In the genomic region with DNA sequence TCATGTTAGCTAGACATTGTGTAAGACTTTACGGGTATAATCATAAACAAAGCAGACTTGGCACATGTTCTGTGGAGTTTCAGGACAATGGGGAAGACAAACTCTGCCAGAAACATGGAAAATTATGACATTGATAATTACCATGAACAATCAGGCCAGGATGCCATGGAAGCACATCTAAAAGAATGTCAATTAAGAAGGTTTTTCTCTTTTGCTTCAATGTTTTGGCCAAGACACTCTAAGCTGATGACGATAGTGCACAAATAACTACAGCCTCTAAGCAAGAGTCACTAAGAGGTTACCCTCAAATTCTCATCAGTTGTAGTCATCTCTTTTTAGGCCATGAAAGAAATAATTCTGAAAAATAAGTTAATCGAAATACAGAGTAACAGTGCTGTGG, we compare ENCODE assay signal across 22 mouse cellular contexts.
"Had no signal": no experiment of that assay in that cellular context is flagged by ENCODE, and none has a peak within 500 bp of the region (broad histone marks: within the 10 kb centered on the region; RNA-seq: fewer than 3 reads in every experiment).

No protein-coding gene starts in this region.

- H3K4me3 ChIP-seq: liver, embryonic 15.5 days; lung, embryonic 15.5 days; megakaryocyte, embryonic 14.5 days; midbrain, embryonic 12.5 days; myocyte; neural tube, embryonic 13.5 days; neural tube, embryonic 15.5 days had no signal

- H3K9me3 ChIP-seq: liver, embryonic 15.5 days; lung, embryonic 15.5 days; megakaryocyte, embryonic 14.5 days; midbrain, embryonic 12.5 days; neural tube, embryonic 13.5 days; neural tube, embryonic 15.5 days had no signal

- DNase-seq: liver, postnatal 0 days; lung, adult 2 months; lung, postnatal 14 days; lung, postnatal 36 days; midbrain, embryonic 14.5 days; right cerebral cortex, adult 18-20 months; right cerebral cortex, postnatal 25 days; right cerebral cortex, postnatal 4 days; spleen, adult 18-20 months; thymus, adult 18-20 months; thymus, postnatal 14 days; thymus, postnatal 36 days had no signal

- H3K36me3 ChIP-seq: liver, embryonic 15.5 days; lung, embryonic 15.5 days; midbrain, embryonic 12.5 days; neural tube, embryonic 13.5 days; neural tube, embryonic 15.5 days had no signal

- H3K9ac ChIP-seq: liver, embryonic 15.5 days; liver, postnatal 0 days; lung, embryonic 15.5 days; midbrain, embryonic 12.5 days; neural tube, embryonic 13.5 days; neural tube, embryonic 15.5 days had no signal

- H3K4me2 ChIP-seq: liver, embryonic 15.5 days; lung, embryonic 15.5 days; midbrain, embryonic 12.5 days; neural tube, embryonic 13.5 days; neural tube, embryonic 15.5 days had no signal

- ATAC-seq: liver, postnatal 0 days; lung, postnatal 0 days; midbrain, embryonic 16.5 days had no signal

- H3K27me3 ChIP-seq: liver, embryonic 15.5 days; lung, embryonic 15.5 days; megakaryocyte, embryonic 14.5 days; midbrain, embryonic 12.5 days; neural tube, embryonic 13.5 days; neural tube, embryonic 15.5 days had no signal

- H3K27ac ChIP-seq: liver, embryonic 15.5 days; lung, embryonic 15.5 days; macrophage; midbrain, embryonic 12.5 days; neural tube, embryonic 13.5 days; neural tube, embryonic 15.5 days had no signal

- H3K4me1 ChIP-seq: liver, embryonic 15.5 days; lung, embryonic 15.5 days; megakaryocyte, embryonic 14.5 days; midbrain, embryonic 12.5 days; neural tube, embryonic 13.5 days; neural tube, embryonic 15.5 days had no signal
